Mouse (Mus musculus) liver, adult 2 months (tissue): Measurements from ENCODE around the gene Acot8. TPM values are rescaled to one million over a fixed set of nuclear protein-coding genes. Genes with fewer than 3 reads are reported as not detected.

Source experiments
- DNase-seq: peaks from one replicate; pipeline ENCODE4 v3.0.0-alpha.2; 2011; ENCODE audit warnings: low read depth, low spot score; ENCODE audit errors: extremely low read depth
- H3K27ac ChIP-seq: fragments of 200-500 bp; replicated peaks from 2 replicates; pipeline ENCODE4 v1.5.1; 2012; ENCODE audit warnings: low read depth, mild to moderate bottlenecking, control low read depth, inconsistent platforms, low read length; ENCODE audit not compliant: insufficient read depth
- H3K27me3 ChIP-seq: fragments of 200-500 bp; 2 replicates; pipeline ENCODE4 v1.6.1; 2012; ENCODE audit warnings: mild to moderate bottlenecking, moderate library complexity, low read length, inconsistent platforms; ENCODE audit not compliant: control insufficient read depth, insufficient read depth
- H3K36me3 ChIP-seq: fragments of 200-500 bp; 2 replicates; pipeline ENCODE4 v1.6.1; 2012; ENCODE audit warnings: low read length, inconsistent platforms; ENCODE audit not compliant: control insufficient read depth, insufficient read depth
- H3K4me1 ChIP-seq: fragments of 200-500 bp; 2 replicates; pipeline ENCODE4 v1.6.1; 2011; ENCODE audit warnings: low read length; ENCODE audit not compliant: control insufficient read depth, insufficient read depth
- H3K4me3 ChIP-seq: fragments of 200-500 bp; 2 replicates; pipeline ENCODE4 v1.5.1; 2011; ENCODE audit warnings: low read depth, mild to moderate bottlenecking, control low read depth, low read length, moderate library complexity; ENCODE audit not compliant: insufficient read depth
- H3K79me2 ChIP-seq: fragments of 200-500 bp; 2 replicates; pipeline ENCODE4 v1.6.1; 2012; ENCODE audit warnings: inconsistent platforms, mild to moderate bottlenecking, low read length, moderate library complexity; ENCODE audit not compliant: control insufficient read depth, insufficient read depth
- H3K9ac ChIP-seq: fragments of 200-500 bp; 2 replicates; pipeline ENCODE4 v1.6.1; 2012; ENCODE audit warnings: low read depth, mild to moderate bottlenecking, control low read depth, inconsistent platforms, low read length
- CTCF ChIP-seq: fragments of 200-500 bp; IDR thresholded peaks from 2 replicates; pipeline ENCODE4 v1.5.1; 2011; ENCODE audit warnings: low read depth, low read length, control low read depth
- POLR2A ChIP-seq: fragments of 200-500 bp; IDR thresholded peaks from 2 replicates; pipeline ENCODE4 v1.6.1; 2011; ENCODE audit warnings: low read length, control low read depth; ENCODE audit not compliant: insufficient read depth; ENCODE audit errors: extremely low read depth
- WGBS: fragments of 180-500 bp; shearing (Covaris S2); methylation state at CpG from one replicate; pipeline ENCODE4 v1.1.7; 2018; 5-methylcytosine and 5-hydroxymethylcytosine counted together
- polyA plus RNA-seq: library from polyadenylated mRNA; depleted of rRNA; stranded (reverse); fragments of >200 nt; gene quantifications from 2 replicates; pipeline ENCODE4 v1.2.3, GENCODE M21; 2012
- total RNA-seq: library from RNA; depleted of rRNA; stranded (reverse); fragments of >200 nt; gene quantifications from 2 replicates; pipeline ENCODE4 v1.2.3, GENCODE M21; 2014

The Acot8 gene
- total and polyA plus RNA-seq, 2 experiments, result 25.8 to 46.1 TPM

GRCm38 (mm10) chr2:164784869-164785420, 19.7 kb downstream of the Acot8 start:
- H3K9ac ChIP-seq, result peak overlapping the region; percentile 98
- TF ChIP-seq CTCF (no peak), POLR2A (no peak)
- H3K27ac ChIP-seq, result peak overlapping the region; percentile 88; the same call in 1 of the 2 replicates
- H3K79me2 ChIP-seq, result no peaks in the 10 kb centered on the region
- H3K4me1 ChIP-seq, result peaks cover 10% of the 10 kb centered on the region
- peak; percentile 38 for DNase-seq
- no peaks in the 10 kb centered on the region for H3K27me3 ChIP-seq
- 4% methylated on average over 7 of the region's 7 CpGs for WGBS
- no peaks in the 10 kb centered on the region for H3K36me3 ChIP-seq
- H3K4me3 ChIP-seq, result peak overlapping the region; percentile 90

GRCm38 (mm10) chr2:164783926-164784581, 20.6 kb downstream of the Acot8 start:
- Histone ChIP-seq H3K36me3 (no peaks in the 10 kb centered on the region), H3K27ac (no peak overlapping the region), H3K27me3 (no peaks in the 10 kb centered on the region), H3K4me3 (no peak overlapping the region), H3K4me1 (peaks cover 10% of the 10 kb centered on the region), H3K79me2 (no peaks in the 10 kb centered on the region), H3K9ac (no peak overlapping the region)
- DNase-seq, result peak; percentile 31
- TF ChIP-seq CTCF, result peak; percentile 23; the same call in 1 of the 2 replicates
- TF ChIP-seq POLR2A, result no peak
- WGBS, result 75% methylated on average over 7 of the region's 7 CpGs

- Histone ChIP-seq H3K9ac (no peak overlapping the region), H3K4me1 (peaks cover 8% of the 10 kb centered on the region), H3K27ac (no peak overlapping the region), H3K36me3 (no peaks in the 10 kb centered on the region), H3K79me2 (no peaks in the 10 kb centered on the region), H3K4me3 (no peak overlapping the region), H3K27me3 (no peaks in the 10 kb centered on the region)
- TF ChIP-seq POLR2A (no peak), CTCF (no peak)
- WGBS, result 75% methylated on average over 4 of the region's 4 CpGs
- no peak for DNase-seq
These were observed 22.8 kb downstream of the Acot8 start for GRCm38 (mm10) chr2:164781876-164782275.

- Histone ChIP-seq H3K36me3 (no peaks in the 10 kb centered on the region), H3K4me1 (no peaks in the 10 kb centered on the region), H3K4me3 (no peak within 1 kb of the TSS), H3K27me3 (no peaks in the 10 kb centered on the region), H3K27ac (no peak within 1 kb of the TSS), H3K9ac (no peak within 1 kb of the TSS), H3K79me2 (no peaks in the 10 kb centered on the region)
- no peak for TF ChIP-seq CTCF
- no peak for TF ChIP-seq POLR2A
- 79% methylated on average over 8 of the region's 8 CpGs for WGBS
- DNase-seq, result no peak
These were observed 25.1 kb downstream of the Acot8 start, which contains the start of gene Tnnc2 for GRCm38 (mm10) chr2:164779481-164780086. Tnnc2 (minus strand) TSS chr2:164779967.

GRCm38 (mm10) chr2:164778809-164779208, 25.9 kb downstream of the Acot8 start:
- DNase-seq, result no peak

GRCm38 (mm10) chr2:164778015-164778287, 26.7 kb downstream of the Acot8 start:
- Histone ChIP-seq H3K27me3 (no peaks in the 10 kb centered on the region), H3K9ac (no peak overlapping the region), H3K4me1 (no peaks in the 10 kb centered on the region), H3K27ac (no peak overlapping the region), H3K36me3 (no peaks in the 10 kb centered on the region), H3K4me3 (no peak overlapping the region), H3K79me2 (no peaks in the 10 kb centered on the region)
- 83% methylated on average over 11 of the region's 11 CpGs for WGBS
- DNase-seq, result no peak
- no peak for TF ChIP-seq POLR2A
- no peak for TF ChIP-seq CTCF

More at GRCm38 (mm10) chr2:164778809-164779208, 25.9 kb downstream of the Acot8 start:
- H3K27me3 ChIP-seq, result no peaks in the 10 kb centered on the region
- H3K4me3 ChIP-seq, result no peak overlapping the region
- TF ChIP-seq CTCF (no peak), POLR2A (no peak)
- WGBS, result 75% methylated on average over 7 of the region's 7 CpGs
- H3K36me3 ChIP-seq, result no peaks in the 10 kb centered on the region
- no peak overlapping the region for H3K9ac ChIP-seq
- H3K79me2 ChIP-seq, result no peaks in the 10 kb centered on the region
- no peak overlapping the region for H3K27ac ChIP-seq
- no peaks in the 10 kb centered on the region for H3K4me1 ChIP-seq
